Mouse (Mus musculus) midbrain, embryonic 15.5 days (tissue): Measurements from ENCODE around the gene Gm26602. TPM values are rescaled to one million over a fixed set of nuclear protein-coding genes. Genes with fewer than 3 reads are reported as not detected.

ENCODE experiments used
- ATAC-seq: fragments of 200-750 bp; cut with Nextera tagmentation; replicated peaks from 2 replicates; pipeline ENCODE4 v1.8.0; 2017; ENCODE audit warnings: moderate TSS enrichment
- H3K27ac ChIP-seq: fragments of 300-500 bp; sonication (generic); 2 replicates; pipeline ENCODE4 v1.5.1; 2015; ENCODE audit warnings: mild to moderate bottlenecking, inconsistent platforms
- H3K27me3 ChIP-seq: fragments of 300-500 bp; sonication (generic); replicated peaks from 2 replicates; pipeline ENCODE4 v1.6.1; 2015; ENCODE audit warnings: inconsistent platforms
- H3K36me3 ChIP-seq: fragments of 300-500 bp; sonication (generic); replicated peaks from 2 replicates; pipeline ENCODE4 v1.6.1; 2015; ENCODE audit warnings: inconsistent platforms
- H3K4me1 ChIP-seq: fragments of 300-500 bp; sonication (generic); 2 replicates; pipeline ENCODE4 v1.6.1; 2015; ENCODE audit warnings: inconsistent platforms
- H3K4me2 ChIP-seq: fragments of 300-500 bp; sonication (generic); 2 replicates; pipeline ENCODE4 v1.6.1; 2015; ENCODE audit warnings: inconsistent platforms, mild to moderate bottlenecking, moderate library complexity
- H3K4me3 ChIP-seq: fragments of 300-500 bp; sonication (generic); 2 replicates; pipeline ENCODE4 v1.5.1; 2015; ENCODE audit warnings: mild to moderate bottlenecking, inconsistent platforms
- H3K9ac ChIP-seq: fragments of 300-500 bp; sonication (generic); 2 replicates; pipeline ENCODE4 v1.6.1; 2015; ENCODE audit warnings: mild to moderate bottlenecking, inconsistent platforms
- H3K9me3 ChIP-seq: fragments of 300-500 bp; sonication (generic); 2 replicates; pipeline ENCODE4 v1.6.1; 2016; ENCODE audit warnings: inconsistent platforms
- WGBS: fragments of 180-500 bp; shearing (Covaris S2); methylation state at CpG from one replicate; pipeline ENCODE4 v1.1.7; 2015; ENCODE audit warnings: mixed read lengths; 5-methylcytosine and 5-hydroxymethylcytosine counted together
- polyA plus RNA-seq: library from polyadenylated mRNA; unstranded; fragments of >200 nt; fragmentation: Nextera tagmentation; extraction: Ambion mirVana; gene quantifications from 2 replicates; pipeline ENCODE4 v1.2.1, GENCODE M21; 2015

Gene Gm26602
- not detected in 2 replicates for polyA plus RNA-seq

DNA sequence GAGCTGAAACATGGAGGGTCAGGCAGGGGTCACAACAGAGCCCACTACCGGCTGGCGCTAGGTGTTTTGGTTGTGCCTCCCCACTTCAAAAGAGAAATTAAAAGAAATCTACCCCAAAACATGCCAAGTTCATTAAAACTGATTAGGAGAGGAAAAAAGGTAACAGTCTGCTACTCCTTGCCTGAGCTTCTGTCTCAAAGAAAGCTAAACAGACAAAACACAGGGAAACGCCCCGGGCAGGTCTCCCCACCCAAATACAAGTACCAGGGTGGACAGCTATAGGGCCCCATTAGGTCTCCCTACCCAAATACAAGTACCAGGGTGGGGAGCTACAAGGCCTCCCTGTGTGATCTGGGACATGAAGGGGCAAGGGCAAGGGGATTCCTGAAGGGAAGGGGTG is at the start of gene Gm26602:
TSS of gene Gm26602 (plus strand) at position 301 of the 400 bp plus-strand sequence.
- Histone ChIP-seq H3K4me3 (no peak within 1 kb of the TSS), H3K4me2 (peak within 1 kb of the TSS; percentile 47; the same call in 1 of the 2 replicates), H3K4me1 (peaks cover 37% of the 10 kb centered on the region), H3K27ac (peak within 1 kb of the TSS; percentile 99), H3K9ac (no peak within 1 kb of the TSS), H3K36me3 (peaks cover under 1% of the 10 kb centered on the region; the same call in 1 of the 2 replicates), H3K27me3 (no peaks in the 10 kb centered on the region), H3K9me3 (no peaks in the 10 kb centered on the region)
- WGBS = 95% methylated on average over 4 of the region's 4 CpGs
- no peak for ATAC-seq

DNA sequence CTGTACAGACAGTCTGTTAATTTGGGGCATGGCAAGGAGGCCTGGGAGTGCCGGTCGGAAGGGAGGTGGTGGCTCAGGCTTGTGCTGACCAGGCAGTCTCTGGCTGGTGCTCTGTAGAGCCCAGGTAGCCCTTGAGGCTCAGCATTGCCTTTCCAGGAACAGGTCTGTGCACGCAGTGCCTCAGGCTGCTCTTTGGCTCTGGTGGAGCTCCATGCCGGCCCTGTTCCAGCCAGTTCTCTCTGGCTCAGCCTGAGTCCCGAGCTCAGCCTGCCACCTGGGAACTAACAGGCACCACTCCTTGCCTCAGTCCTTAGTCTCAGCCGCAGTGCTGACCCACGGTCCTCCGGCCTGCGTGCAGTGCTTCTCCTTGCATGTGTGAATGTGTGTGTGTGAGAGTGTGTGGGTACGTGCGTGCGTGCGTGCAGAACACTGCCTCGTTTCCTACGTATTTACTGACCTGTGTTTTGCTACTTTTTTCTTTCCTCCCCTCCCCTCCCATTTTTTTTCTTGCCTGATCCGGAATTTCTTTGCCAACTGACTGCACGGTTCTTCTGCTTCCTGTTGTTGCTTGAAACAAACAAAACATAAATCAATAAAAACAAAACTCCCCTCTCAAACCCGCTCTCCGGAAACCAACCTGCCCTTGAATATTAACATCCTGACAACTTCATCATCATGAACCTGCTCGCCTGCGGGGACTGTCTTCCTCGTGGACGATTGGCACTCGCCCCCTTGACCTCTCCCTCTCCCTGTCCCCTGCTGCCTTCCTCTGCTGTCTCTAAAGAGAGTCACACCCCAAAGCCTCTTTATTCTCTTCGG is 49.2 kb upstream of the Gm26602 start:
- WGBS = 79% methylated on average over 25 of the region's 25 CpGs
- no peak overlapping the region for H3K4me3 ChIP-seq
- H3K9ac ChIP-seq = no peak overlapping the region
- no peaks in the 10 kb centered on the region for H3K9me3 ChIP-seq
- H3K4me2 ChIP-seq = no peak overlapping the region
- peaks cover 44% of the 10 kb centered on the region for H3K4me1 ChIP-seq
- H3K36me3 ChIP-seq = peaks cover 64% of the 10 kb centered on the region
- H3K27ac ChIP-seq = no peak overlapping the region
- no peaks in the 10 kb centered on the region for H3K27me3 ChIP-seq
- no peak for ATAC-seq

DNA sequence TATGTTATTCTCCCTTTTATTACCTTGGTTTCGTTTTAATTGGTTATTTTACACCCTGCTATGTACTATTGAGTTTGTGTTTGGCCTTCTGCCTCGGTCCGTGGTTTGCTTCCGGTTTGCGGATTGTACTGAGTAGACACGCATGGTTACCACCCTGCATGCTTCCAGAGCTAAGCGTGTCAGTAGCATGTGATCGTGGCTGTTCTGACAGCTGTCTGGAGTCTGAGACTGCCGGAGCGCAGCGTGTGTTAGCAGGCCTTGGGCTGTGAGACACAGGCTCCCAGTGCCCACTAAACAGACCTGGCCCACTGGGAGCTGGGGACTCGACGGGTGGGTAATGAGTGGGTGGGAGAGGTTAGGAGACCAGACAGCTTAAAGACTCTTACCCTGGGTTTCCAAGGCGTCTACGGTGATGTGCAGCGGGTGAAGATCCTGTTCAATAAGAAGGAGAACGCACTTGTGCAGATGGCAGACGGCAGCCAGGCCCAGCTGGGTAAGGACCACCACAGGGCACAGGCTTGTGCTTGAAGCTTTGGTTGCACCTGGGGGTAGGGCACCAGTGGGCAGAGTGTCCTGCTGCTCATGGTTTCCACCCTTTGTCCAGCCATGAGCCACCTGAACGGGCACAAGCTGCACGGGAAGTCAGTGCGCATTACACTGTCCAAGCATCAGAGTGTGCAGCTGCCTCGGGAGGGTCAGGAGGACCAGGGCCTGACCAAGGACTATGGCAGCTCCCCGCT is 48.4 kb upstream of the Gm26602 start:
- WGBS = 85% methylated on average over 23 of the region's 23 CpGs
- no peak overlapping the region for H3K9ac ChIP-seq
- no peaks in the 10 kb centered on the region for H3K9me3 ChIP-seq
- H3K4me1 ChIP-seq = peaks cover 38% of the 10 kb centered on the region
- ATAC-seq = no peak
- H3K27ac ChIP-seq = no peak overlapping the region
- H3K27me3 ChIP-seq = no peaks in the 10 kb centered on the region
- H3K4me3 ChIP-seq = no peak overlapping the region
- no peak overlapping the region for H3K4me2 ChIP-seq
- peaks cover 68% of the 10 kb centered on the region for H3K36me3 ChIP-seq

DNA sequence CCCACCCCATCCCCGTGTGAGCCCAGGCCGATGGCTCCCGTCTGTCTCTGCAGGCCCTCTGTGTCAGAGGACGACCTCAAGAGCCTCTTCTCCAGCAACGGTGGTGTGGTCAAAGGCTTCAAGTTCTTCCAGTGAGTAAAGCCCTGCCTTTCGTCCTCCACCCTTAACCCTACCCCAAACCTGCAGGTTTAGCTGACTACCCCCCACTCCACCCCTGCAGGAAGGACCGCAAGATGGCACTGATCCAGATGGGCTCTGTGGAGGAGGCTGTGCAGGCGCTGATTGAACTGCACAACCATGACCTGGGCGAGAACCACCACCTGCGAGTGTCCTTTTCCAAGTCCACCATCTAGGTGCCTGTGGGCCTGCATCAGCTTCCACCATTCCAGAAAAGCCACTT is 47.7 kb upstream of the Gm26602 start:
- no peak for ATAC-seq
- Histone ChIP-seq H3K4me1 (peaks cover 35% of the 10 kb centered on the region), H3K9ac (no peak overlapping the region), H3K4me3 (no peak overlapping the region), H3K9me3 (no peaks in the 10 kb centered on the region), H3K36me3 (peaks cover 68% of the 10 kb centered on the region), H3K4me2 (no peak overlapping the region), H3K27ac (no peak overlapping the region), H3K27me3 (no peaks in the 10 kb centered on the region)
- WGBS = 80% methylated on average over 10 of the region's 10 CpGs

DNA sequence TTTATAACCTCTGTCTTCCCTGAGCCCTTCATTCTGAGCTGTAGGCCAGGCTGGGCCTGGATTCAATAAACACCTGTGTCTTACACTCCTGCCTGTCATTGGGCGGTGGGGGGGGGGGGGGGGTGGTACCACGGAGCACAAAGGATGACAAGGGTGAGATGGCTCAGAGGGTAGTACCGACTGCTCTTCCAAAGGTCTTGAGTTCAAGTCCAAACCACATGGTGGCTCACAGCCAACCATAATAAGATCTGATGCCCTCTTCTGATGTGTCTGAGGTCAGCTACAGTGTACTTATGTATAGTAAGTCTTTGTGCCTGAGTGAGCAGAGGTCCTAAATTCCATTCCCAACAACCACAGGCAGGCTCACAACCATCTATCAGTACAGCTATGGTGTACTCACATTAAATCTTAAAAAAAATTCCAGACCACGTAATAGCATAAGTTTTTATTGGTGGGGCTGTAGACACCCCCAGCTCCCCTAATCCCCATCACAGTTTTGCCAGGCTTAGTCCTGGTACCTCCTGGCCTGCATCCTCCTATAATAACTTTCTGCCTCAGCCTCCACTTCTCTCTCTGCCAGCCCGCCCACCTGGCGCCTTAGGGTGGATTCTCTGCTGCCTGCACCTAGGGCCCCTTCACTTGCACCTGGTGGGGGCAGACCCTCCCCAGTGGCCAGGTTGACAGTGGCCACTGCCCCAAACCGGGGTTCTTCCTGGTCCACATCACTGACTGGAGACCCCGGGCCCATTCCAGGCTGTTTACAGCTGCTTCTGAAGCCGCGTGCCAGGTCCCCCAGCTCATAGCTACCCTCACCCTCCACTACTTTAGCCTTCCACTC is 46.1 kb upstream of the Gm26602 start:
- H3K4me1 ChIP-seq = peaks cover 30% of the 10 kb centered on the region
- no peak overlapping the region for H3K9ac ChIP-seq
- 0 out of 2 replicates have a peak overlapping the region, but pooled peaks have one; percentile 43 for H3K27ac ChIP-seq
- no peaks in the 10 kb centered on the region for H3K9me3 ChIP-seq
- no peak overlapping the region for H3K4me2 ChIP-seq
- peak; percentile 15; the same call in 1 of the 2 replicates for ATAC-seq
- H3K27me3 ChIP-seq = no peaks in the 10 kb centered on the region
- WGBS = 57% methylated on average over 10 of the region's 10 CpGs
- no peak overlapping the region for H3K4me3 ChIP-seq
- H3K36me3 ChIP-seq = peaks cover 60% of the 10 kb centered on the region

DNA sequence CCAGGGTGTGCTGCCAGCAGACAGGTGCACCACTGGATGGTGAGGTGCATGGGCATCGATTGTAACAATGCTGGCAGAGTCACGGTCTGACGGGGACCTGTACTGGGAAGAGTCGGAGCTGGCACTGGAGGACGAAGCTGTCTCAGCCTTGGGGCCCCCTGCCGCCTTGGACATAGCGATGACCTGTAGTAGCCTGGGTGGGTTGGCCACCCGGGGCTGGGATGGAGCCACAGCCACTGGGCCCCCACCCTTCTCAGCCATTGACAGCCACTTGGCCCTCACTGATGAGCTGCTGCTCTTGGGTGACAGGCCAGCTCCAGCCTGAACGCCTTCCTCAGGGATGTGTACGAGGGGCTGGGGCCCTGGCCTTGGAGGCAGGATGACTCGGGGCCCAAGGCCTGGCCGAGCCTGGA is 45.5 kb upstream of the Gm26602 start:
- no peak overlapping the region for H3K4me2 ChIP-seq
- H3K4me3 ChIP-seq = no peak overlapping the region
- 65% methylated on average over 12 of the region's 12 CpGs for WGBS
- ATAC-seq = 0 out of 2 replicates have a peak, but pooled peaks have one; percentile 11
- H3K27ac ChIP-seq = peak overlapping the region; percentile 43; the same call in 1 of the 2 replicates
- H3K9me3 ChIP-seq = no peaks in the 10 kb centered on the region
- peaks cover 54% of the 10 kb centered on the region for H3K36me3 ChIP-seq
- H3K9ac ChIP-seq = no peak overlapping the region
- no peaks in the 10 kb centered on the region for H3K27me3 ChIP-seq
- peaks cover 36% of the 10 kb centered on the region for H3K4me1 ChIP-seq

DNA sequence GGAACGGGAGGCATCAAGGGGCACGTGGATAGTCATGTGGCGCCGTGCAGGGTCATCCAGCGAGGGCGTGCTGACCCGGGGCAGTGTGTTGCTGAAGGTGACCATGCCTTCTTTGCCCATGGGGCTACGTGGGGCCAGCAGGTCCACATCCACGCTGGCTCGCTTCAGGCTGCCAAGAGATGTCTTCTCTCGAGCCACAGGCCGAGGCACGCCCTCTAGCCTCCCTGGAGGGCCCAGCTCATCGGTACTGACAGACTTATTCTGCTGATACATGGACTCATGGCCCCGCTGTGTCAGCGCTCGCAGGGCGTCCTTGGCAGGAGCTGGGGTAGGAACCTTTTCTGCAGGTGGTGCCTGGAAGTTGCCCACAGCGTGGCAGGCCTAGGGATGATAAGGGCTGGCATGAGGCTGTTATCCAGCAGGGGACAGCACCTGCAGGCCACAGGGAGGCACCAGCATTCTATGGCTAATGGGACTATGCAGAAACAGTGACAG is 44.8 kb upstream of the Gm26602 start:
- no peak overlapping the region for H3K4me2 ChIP-seq
- no peaks in the 10 kb centered on the region for H3K27me3 ChIP-seq
- H3K36me3 ChIP-seq = peaks cover 47% of the 10 kb centered on the region
- no peak overlapping the region for H3K9ac ChIP-seq
- H3K27ac ChIP-seq = peak overlapping the region; percentile 43; the same call in 1 of the 2 replicates
- WGBS = 71% methylated on average over 19 of the region's 19 CpGs
- ATAC-seq = no peak
- no peak overlapping the region for H3K4me3 ChIP-seq
- H3K9me3 ChIP-seq = no peaks in the 10 kb centered on the region
- H3K4me1 ChIP-seq = peaks cover 36% of the 10 kb centered on the region

DNA sequence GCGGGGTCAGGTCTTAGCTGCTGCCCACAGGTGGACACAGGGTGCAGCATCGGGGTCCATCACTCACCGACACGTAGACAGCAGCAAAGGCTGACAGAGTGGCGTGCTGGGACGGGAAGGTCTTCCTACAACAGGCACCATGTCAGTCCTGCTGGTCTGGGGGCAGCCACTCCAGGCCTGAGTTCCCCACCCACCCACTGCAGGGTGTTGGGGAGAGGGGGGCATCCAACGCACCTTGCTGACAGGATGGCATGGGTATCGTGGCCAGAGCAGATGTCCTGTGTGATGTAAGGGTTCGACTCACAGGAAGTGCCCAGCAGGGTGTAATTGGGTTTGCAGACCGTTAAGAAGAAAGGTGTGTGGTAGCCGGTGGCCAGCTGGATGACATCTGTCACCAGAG is 44.1 kb upstream of the Gm26602 start:
- Histone ChIP-seq H3K36me3 (peaks cover 39% of the 10 kb centered on the region), H3K27ac (no peak overlapping the region), H3K4me1 (peaks cover 43% of the 10 kb centered on the region), H3K4me2 (no peak overlapping the region), H3K4me3 (no peak overlapping the region), H3K9me3 (no peaks in the 10 kb centered on the region), H3K27me3 (no peaks in the 10 kb centered on the region), H3K9ac (no peak overlapping the region)
- ATAC-seq = no peak
- WGBS = 83% methylated on average over 11 of the region's 11 CpGs

DNA sequence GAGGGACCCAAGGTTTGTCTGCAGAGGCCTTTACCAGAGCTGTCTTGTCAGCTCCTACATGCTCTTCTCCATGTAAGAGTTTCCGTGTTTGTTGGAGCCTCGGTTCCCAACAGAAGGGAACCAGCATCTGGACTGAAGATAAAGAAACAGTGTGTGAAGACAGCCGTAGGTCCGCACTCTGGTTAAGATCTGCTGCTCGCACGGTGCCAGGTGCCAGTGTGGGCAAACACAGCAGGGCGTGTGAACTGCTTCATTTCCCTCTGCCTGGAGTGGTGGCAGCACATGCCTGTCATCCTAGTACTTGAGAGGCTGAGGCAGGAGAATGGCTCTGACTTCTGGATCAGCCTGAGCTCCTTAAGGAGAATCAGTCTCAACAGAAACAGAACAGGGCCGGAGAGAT is 38.8 kb upstream of the Gm26602 start:
- H3K9me3 ChIP-seq = no peaks in the 10 kb centered on the region
- H3K9ac ChIP-seq = no peak overlapping the region
- peaks cover 54% of the 10 kb centered on the region for H3K4me1 ChIP-seq
- H3K4me3 ChIP-seq = peak overlapping the region; percentile 73
- H3K36me3 ChIP-seq = no peaks in the 10 kb centered on the region; the same call in 1 of the 2 replicates
- H3K4me2 ChIP-seq = peak overlapping the region; percentile 83
- 89% methylated on average over 8 of the region's 8 CpGs for WGBS
- peak overlapping the region; percentile 2; the same call in 1 of the 2 replicates for H3K27ac ChIP-seq
- ATAC-seq = no peak
- H3K27me3 ChIP-seq = no peaks in the 10 kb centered on the region

DNA sequence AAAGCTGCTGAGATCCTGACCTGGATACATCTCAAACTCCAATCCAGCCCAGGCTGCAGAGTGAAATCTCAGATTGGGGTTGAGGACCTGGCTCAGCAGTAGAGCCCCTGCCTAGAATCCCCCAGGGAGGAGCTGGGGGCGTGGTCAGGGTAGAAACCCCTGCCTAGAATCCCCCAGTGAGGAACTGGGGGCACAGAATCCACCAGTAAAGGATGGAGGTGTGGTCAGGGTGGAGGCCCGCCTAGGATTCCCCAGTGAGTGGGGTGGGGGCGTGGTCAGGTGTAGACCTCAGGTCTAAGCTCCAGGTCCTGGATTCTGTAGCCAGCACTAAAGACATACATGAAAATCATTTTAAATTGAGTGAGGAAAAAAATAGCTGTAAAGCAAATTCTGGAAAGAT is 37.8 kb upstream of the Gm26602 start:
- peaks cover 48% of the 10 kb centered on the region for H3K4me1 ChIP-seq
- H3K4me2 ChIP-seq = peak overlapping the region; percentile 83
- H3K27ac ChIP-seq = peak overlapping the region; percentile 95
- no peaks in the 10 kb centered on the region for H3K36me3 ChIP-seq
- no peaks in the 10 kb centered on the region for H3K9me3 ChIP-seq
- peak overlapping the region; percentile 73 for H3K4me3 ChIP-seq
- WGBS = 38% methylated on average over 3 of the region's 3 CpGs
- H3K27me3 ChIP-seq = no peaks in the 10 kb centered on the region
- 0 out of 2 replicates have a peak, but pooled peaks have one; percentile 13 for ATAC-seq
- H3K9ac ChIP-seq = peak overlapping the region; percentile 82

DNA sequence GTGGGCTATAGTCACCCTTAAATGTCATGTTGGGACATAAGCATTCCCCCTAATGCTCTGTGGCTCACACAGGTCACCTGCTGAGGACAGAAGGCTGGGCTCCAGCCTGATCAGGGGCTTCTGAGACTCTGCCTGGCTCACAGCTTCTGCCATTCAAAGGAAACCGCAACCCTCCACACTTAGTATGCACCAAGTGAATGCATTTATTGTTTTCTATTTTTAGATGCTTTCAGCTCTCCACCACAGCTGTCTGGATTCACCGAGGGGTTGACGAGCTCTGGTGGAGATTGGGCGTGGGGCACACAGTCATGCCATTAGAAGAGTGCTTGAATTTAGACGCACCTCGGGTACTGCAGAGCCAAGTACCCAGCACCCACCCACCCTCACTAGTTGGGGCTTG is 37.3 kb upstream of the Gm26602 start:
- Histone ChIP-seq H3K36me3 (no peaks in the 10 kb centered on the region), H3K27me3 (no peaks in the 10 kb centered on the region), H3K4me1 (peaks cover 48% of the 10 kb centered on the region), H3K4me2 (peak overlapping the region; percentile 83), H3K4me3 (peak overlapping the region; percentile 73), H3K27ac (peak overlapping the region; percentile 95), H3K9me3 (no peaks in the 10 kb centered on the region), H3K9ac (peak overlapping the region; percentile 82)
- WGBS = 6% methylated on average over 6 of the region's 6 CpGs
- peak; percentile 10; the same call in 1 of the 2 replicates for ATAC-seq
